Mouse (Mus musculus) lung, postnatal 10 days (tissue): ENCODE data around the gene Cers1.

Source experiments
- DNase-seq: peaks from one replicate; pipeline ENCODE4 v3.0.0; 2021

Gene Cers1

GRCm38 (mm10) chr8:70352657-70353151, 37.1 kb downstream of the Cers1 start:
- peak; percentile 62 for DNase-seq

GRCm38 (mm10) chr8:70353194-70353817, 37.7 kb downstream of the Cers1 start, which contains the start of gene Upf1:
Upf1 (minus strand) TSS chr8:70353278.
- peak; percentile 99 for DNase-seq

DNA sequence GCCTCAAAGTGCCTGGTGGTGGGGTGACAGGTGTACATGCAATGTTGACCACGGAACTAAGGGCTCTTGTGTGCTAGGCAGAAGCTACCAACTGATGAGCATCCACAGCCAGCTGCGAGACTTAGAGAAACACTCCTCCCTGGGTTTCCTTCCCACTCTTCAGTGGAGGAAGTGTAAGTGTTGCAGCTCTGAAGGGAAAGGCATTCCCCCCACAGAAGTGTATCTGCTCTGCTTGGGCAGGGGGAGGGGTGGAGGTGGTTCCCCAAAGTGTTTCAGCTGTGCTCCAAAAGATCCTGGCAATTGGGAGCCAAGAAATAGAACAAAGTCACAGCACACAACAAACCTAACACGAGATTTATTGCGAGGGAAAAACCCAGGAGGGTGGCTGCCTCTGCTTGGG, 38.4 kb downstream of the Cers1 start:
- no peak for DNase-seq

GRCm38 (mm10) chr8:70356111-70356510, 40.5 kb downstream of the Cers1 start:
- no peak for DNase-seq

DNA sequence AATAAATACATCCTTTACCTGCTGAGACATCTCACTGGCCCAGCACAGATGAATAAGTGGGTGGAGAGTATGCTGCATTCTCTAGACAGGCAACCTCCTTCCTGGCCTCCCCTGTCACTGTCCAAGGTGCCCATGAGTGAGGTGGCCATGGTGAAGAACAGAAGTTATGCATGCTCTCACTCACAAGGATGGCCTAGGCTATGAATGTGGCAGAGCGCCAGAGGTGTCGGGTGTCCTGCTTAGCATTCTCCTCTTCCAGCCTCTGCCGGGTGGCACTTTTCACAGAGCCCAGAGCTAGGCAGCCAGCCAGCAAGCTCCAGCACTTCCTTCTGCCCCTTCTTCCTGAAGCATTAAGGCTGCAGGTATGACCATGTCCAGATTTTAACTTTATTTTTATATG, 43.8 kb downstream of the Cers1 start:
- peak; percentile 21 for DNase-seq

DNA sequence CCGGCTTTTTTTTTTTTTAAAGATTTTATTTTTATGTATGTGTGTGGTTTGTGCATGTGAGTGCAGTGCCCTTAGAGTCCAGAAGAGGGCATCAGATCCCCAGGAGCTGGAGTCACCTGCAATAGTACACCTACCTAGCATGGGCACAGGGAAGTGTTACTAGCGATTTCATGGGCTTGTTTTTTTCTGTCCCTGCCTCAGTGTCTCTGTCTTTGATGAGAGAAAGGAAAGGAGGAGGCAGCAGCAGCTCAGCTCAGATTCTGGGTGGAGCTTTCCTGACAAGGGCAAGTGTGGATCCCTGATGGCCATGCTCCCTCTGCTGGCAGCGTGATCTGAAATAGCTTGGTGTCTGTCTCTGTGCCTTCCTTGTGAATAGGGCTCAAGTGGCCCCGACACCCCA, 45.2 kb downstream of the Cers1 start:
- peak; percentile 50 for DNase-seq

GRCm38 (mm10) chr8:70361484-70362032, 46.0 kb downstream of the Cers1 start:
- DNase-seq, result no peak

DNA sequence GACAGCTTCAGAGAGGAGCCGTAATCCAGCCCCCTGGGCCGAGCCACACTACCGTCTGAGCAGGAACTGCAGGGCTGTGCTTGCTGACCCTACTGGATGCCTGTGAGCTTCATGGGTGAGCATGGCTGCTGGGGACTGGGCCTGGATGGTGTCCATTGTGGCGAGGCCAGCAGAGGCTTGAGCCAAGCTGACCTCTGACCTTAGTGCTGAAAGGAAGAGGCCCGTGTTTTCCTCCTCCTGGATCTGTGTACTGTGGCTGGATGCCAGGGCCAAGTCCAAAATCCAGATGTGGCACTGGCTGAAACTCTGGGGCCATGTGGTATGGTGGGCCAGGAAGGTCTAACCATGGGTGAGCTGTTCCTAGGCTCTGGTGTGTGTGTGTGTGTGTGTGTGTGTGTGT, 48.5 kb downstream of the Cers1 start:
- DNase-seq, result peak; percentile 51

DNA sequence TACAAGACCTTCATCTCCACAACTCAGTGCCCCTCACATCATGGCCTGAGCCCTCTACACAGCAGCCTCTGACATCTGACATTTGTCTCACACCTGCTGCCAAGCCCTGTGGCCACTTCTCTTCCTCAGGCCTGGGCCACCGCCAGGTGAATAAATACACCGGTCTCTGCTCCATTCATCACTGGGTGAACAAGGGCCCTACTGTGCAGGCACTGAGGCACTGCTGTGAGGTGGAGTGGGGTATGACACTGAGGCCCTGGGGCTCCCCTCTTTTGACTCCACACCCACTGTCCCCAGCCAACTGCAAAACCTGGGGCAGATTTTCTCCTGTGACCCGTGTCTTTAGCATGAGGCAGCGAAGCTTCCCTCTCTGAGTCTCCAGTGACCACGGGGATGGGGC, 51.0 kb downstream of the Cers1 start:
- no peak for DNase-seq

GRCm38 (mm10) chr8:70370476-70370875, 54.9 kb downstream of the Cers1 start:
- no peak for DNase-seq

DNA sequence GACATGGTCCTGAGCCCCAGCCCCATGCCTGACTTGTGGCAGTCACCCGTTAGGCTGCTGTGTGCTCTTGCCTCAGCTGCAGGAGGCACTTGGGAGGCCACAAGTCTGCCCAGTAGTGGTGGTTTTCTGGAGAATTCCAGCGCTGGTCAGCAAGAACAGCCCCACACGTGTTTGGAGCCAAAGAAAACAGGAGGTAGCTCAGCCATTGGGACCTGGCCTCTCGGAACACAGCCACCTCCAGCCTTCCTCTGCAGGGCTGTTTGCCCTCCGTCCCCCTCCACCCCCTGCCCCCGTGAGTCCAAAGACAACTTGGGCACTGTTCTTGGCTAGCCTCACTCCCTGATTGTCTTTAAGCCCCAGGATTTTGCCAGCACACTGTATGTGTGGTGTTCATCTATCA, 56.4 kb downstream of the Cers1 start:
- no peak for DNase-seq

- DNase-seq, result no peak
Observed at GRCm38 (mm10) chr8:70373397-70374317, 58.1 kb downstream of the Cers1 start, which contains the start of gene Comp. Comp (plus strand) TSS chr8:70373558.

DNA sequence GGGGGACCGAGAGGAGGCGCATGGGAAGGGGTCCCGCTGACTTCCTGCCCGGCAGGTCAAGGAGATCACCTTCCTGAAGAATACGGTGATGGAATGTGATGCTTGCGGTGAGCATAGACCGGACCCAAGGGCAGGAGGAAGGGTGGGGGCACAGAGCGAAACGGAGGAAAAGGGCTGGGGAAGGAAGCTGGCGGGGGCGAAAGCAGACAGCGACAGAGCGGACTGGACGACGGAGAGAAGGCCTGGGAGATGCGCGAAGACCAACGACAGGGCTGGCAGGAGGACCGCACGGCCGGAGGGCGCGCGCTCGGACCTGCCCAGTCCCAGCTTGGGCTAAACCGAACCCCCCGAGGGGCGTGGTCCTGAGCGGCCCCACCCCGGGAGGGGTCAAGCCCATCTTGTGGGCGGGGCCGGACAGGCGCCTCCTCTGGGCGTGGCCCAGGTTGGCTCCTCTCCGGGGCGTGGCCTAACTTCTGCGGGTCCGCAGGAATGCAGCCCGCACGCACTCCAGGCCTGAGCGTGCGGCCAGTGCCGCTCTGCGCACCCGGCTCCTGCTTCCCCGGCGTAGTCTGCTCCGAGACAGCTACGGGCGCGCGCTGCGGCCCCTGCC, 58.8 kb downstream of the Cers1 start:
- DNase-seq, result peak; percentile 84

GRCm38 (mm10) chr8:70375212-70375859, 59.8 kb downstream of the Cers1 start:
- peak; percentile 48 for DNase-seq

GRCm38 (mm10) chr8:70376275-70376741, 60.7 kb downstream of the Cers1 start:
- peak; percentile 39 for DNase-seq

- DNase-seq, result no peak
Observed at GRCm38 (mm10) chr8:70377049-70377448, 61.5 kb downstream of the Cers1 start.

- DNase-seq, result no peak
Observed at GRCm38 (mm10) chr8:70380069-70380468, 64.5 kb downstream of the Cers1 start.
